Mouse (Mus musculus) cerebral cortex, adult 2 months (tissue): ENCODE measurements around the gene Slc25a35.

Experiments used
- WGBS: fragments of 180-500 bp; shearing (Covaris S2); methylation state at CpG from one replicate; pipeline ENCODE4 v1.1.7; 2018; 5-methylcytosine and 5-hydroxymethylcytosine counted together

The Slc25a35 gene

GRCm38 (mm10) chr11:69008182-69009121 is 40.5 kb downstream of the Slc25a35 start, which contains the start of gene Pfas:
Gene Pfas (minus strand): TSS chr11:69008460.
- WGBS: 7% methylated on average over 38 of the region's 38 CpGs

GRCm38 (mm10) chr11:69009508-69009907 is 41.6 kb downstream of the Slc25a35 start:
- WGBS: 96% methylated on average over 1 of the region's 1 CpGs

- WGBS: 88% methylated on average over 15 of the region's 15 CpGs
Measured at GRCm38 (mm10) chr11:69010400-69011323, 42.7 kb downstream of the Slc25a35 start.

- whole genome bisulfite sequencing: 64% methylated on average over 2 of the region's 2 CpGs
Measured at GRCm38 (mm10) chr11:69011445-69011844, 43.5 kb downstream of the Slc25a35 start.

GRCm38 (mm10) chr11:69012071-69012601 is 44.2 kb downstream of the Slc25a35 start:
- WGBS: 1% methylated on average over 18 of the region's 18 CpGs

- 2% methylated on average over 38 of the region's 38 CpGs for WGBS
Measured at GRCm38 (mm10) chr11:69015644-69016441, 47.9 kb downstream of the Slc25a35 start, which contains the start of gene Ctc1. Gene Ctc1 (plus strand): TSS chr11:69015911.

GRCm38 (mm10) chr11:69016755-69017154 is 48.8 kb downstream of the Slc25a35 start:
- 64% methylated on average over 3 of the region's 3 CpGs for WGBS
